Mouse (Mus musculus) skeletal muscle tissue, postnatal 0 days (tissue): Measurements from ENCODE around the gene C1qbp. TPM values are rescaled to one million over a fixed set of nuclear protein-coding genes. Genes with fewer than 3 reads are reported as not detected.

Source experiments
- polyA plus RNA-seq: library from polyadenylated mRNA; unstranded; fragments of >200 nt; fragmentation: Nextera tagmentation; extraction: Ambion mirVana; gene quantifications from 2 replicates; pipeline ENCODE4 v1.2.1, GENCODE M21; 2015

C1qbp gene
- polyA plus RNA-seq: 221 and 223 TPM in 2 replicates

DNA sequence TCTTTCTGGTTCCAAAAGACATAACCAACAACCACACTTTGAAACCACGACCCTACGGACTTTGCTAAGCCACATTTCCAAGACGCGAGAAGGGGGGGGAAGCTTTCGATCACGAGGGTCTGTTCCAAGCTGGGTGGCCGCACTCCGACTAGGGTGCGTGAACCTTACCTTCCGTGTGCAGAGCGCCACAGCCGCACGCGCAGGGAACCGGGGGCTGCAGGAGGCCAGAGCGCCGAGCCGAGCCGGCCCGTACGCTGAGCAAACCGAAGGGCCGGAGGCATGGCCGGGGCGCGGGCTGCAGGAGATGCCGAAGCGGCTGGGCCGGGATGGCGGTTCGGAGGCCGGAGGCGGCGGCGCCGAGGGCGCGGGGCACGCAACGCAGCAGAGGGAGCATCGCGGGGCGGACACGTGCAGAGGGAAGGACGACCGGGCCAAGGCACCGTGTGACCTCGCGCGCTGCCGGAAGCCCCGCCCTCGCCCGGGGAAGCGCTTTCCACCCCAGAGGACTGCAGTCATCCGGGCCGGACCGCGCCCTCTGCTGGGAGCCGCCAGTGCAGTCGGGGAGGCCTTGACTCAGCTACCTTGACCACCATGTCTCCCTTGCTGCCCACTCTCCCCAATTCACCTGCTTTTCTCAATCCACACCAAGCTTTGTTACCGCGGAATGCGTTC is at the start of gene C1qbp:
TSS of gene C1qbp (minus strand) at position 470 of the 672 bp plus-strand sequence.

GRCm38 (mm10) chr11:71019201-71020068 is 36.6 kb upstream of the C1qbp start, which contains the start of the genes Mis12 and Derl2:
Mis12 (plus strand) TSS chr11:71019611.
Derl2 (minus strand) TSS chr11:71019841.

GRCm38 (mm10) chr11:71004316-71004773 is 21.5 kb upstream of the C1qbp start, which contains the start of gene Dhx33:
Dhx33 (minus strand) TSS chr11:71004437.

DNA sequence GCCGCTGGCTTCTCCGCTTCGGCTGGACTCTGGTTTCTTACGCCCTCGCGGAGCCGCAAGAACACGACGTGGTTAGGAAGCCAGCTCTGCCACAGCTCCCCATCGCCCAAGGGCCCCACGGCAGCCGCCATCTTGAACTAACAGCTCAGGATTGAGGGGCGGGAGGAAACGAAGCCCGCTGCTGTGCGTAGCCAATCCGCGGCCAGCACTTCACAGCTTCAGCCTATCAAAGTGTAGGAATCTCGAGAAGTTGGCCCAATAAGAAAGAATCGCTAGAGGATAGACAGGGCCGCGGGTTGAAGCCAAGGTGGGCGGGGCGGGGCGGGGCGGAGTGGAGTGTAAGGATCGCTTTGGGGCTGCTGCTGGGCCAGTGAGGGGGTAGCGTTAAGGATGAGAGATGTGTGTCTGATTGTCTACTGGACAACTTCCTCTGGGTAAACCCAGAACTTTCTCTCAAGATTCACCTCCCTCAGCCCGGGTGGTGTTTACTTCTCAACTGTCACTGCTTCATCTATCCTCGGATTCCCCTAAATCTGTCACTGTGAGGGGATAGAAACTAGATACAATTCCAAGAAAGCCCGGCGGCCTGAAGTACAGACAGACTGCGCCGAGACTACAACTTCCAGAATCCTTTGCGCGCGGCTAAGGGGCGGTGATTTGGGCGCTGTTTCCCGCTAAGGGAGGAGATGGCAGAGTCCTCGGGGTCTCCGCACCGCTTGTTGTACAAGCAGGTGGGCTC is 12.8 kb downstream of the C1qbp start, which contains the start of the genes Nup88 and Rpain:
TSS of gene Nup88 (minus strand) at position 153 of the 739 bp plus-strand sequence.
TSS of gene Rpain (plus strand) at position 393 of the 739 bp plus-strand sequence.

Other genes starting within 250 kb of the C1qbp start
- gene Zfp3, start 218.8 kb downstream of the C1qbp start, polyA plus RNA-seq: 10.5 and 11.4 TPM in 2 replicates
- gene Scimp, start 170.4 kb downstream of the C1qbp start, polyA plus RNA-seq: 0.45 and 0.52 TPM in 2 replicates
- gene Rabep1, start 138.2 kb downstream of the C1qbp start, polyA plus RNA-seq: 27.2 and 28.6 TPM in 2 replicates
- 77.0 and 77.8 TPM in 2 replicates for gene Nup88, start 13.1 kb downstream of the C1qbp start, polyA plus RNA-seq
- gene Rpain, start 12.8 kb downstream of the C1qbp start, polyA plus RNA-seq: 32.9 and 36.9 TPM in 2 replicates
- gene Dhx33, start 21.4 kb upstream of the C1qbp start, polyA plus RNA-seq: 6.4 TPM in 2 replicates
- gene Mis12, start 36.6 kb upstream of the C1qbp start, polyA plus RNA-seq: 9.1 and 10.8 TPM in 2 replicates
- gene Derl2, start 36.8 kb upstream of the C1qbp start, polyA plus RNA-seq: 26.5 and 38.8 TPM in 2 replicates
- 29.7 and 29.9 TPM in 2 replicates for gene 6330403K07Rik, start 50.5 kb upstream of the C1qbp start, polyA plus RNA-seq
- gene Nlrp1a, start 161.7 kb upstream of the C1qbp start, polyA plus RNA-seq: 0.09 TPM in 1 of 2 replicates, not detected in the other
- gene Nlrp1b, start 247.7 kb upstream of the C1qbp start, polyA plus RNA-seq: 0.05 TPM in 2 replicates